Mouse (Mus musculus) hematopoietic multipotent progenitor cell, adult 10-12 weeks (in vitro differentiated cells): ENCODE measurements around the gene Dnpep. TPM values are rescaled to one million over a fixed set of nuclear protein-coding genes. Genes with fewer than 3 reads are reported as not detected.

Source experiments
- polyA plus RNA-seq: library from polyadenylated mRNA; stranded (reverse); fragments of >175 nt; gene quantifications from 2 replicates; pipeline ENCODE4 v1.2.3, GENCODE M21; 2012; ENCODE audit warnings: low replicate concordance

Dnpep gene
- polyA plus RNA-seq, result 31.1 and 62.9 TPM in 2 replicates

DNA sequence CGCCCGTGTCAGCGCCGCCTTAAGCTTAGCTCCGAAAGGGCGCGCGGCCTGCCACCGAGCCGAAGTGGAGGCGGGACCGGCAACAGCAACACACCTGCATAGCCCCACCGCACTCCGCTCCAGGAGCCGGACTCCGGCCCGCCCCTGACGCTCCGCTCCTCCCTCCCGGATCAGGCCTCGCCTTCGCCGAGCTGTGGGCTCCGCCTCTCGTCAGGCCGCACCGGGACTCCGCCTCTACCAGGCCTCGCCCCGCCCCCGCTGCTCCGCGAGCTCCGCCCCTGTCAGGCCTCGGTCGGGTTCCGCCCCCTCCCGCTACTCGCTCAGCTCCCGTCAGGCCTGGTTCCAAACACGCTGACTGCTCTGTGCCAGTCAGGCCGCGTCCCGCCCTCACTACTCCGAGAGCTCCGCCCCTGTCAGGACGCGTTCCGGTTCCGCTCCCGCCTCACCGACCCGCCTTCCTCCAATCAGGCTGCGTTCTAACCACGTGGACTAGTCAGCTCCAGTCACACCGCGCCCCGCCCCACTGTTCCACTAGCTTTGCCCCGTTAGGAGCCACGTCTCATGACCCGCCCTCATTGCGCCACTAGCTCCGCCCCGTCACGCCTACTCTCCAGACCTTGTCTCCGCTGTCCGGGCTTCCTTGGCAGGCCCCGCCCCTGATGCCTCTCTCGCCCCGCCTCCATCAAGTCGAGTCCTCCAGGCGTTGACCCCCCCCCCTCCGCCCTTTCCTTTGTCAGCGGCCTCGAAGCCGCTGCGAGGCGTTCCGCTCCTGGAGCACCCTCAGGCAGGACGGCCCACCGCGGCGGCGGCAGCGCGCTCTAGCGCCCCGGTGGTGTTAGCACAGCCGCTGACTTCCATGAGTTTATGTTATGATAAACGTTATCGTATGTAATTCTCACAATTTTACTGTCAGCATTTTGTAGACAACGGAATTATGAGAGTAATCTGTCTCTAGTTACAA is at the start of gene Dnpep:
TSS of gene Dnpep (minus strand) at position 750 of the 961 bp plus-strand sequence.

GRCm38 (mm10) chr1:75360112-75361031 is 42.6 kb upstream of the Dnpep start, which contains the start of gene Des:
Des (plus strand) TSS chr1:75360329.

DNA sequence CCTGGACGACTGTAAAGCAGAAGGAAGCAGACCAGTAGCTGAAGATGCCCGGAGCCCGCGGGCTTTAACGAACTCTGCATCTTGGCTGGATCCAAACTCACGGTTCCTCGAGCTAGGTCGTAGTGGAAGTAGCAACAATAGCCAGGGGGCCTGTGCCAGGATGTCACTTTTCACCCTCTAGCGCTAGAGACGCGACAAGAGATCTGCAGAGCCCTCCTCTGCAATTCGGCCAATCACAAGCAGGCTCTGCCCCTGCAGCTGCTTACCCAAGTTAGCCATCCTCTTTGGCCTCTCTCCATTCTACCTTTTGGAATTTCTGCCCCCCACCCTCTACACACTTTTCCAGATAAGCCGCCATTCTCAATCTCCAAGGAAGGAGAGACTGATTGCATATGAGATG is 39.6 kb downstream of the Dnpep start, which contains the start of gene Resp18:
TSS of gene Resp18 (minus strand) at position 188 of the 400 bp plus-strand sequence.

GRCm38 (mm10) chr1:75264091-75264880 is 53.5 kb downstream of the Dnpep start, which contains the start of gene Ptprn:
Ptprn (minus strand) TSS chr1:75264502.

Other genes starting within 250 kb of the Dnpep start
- 0.49 and 0.71 TPM in 2 replicates for gene Nhej1, start 192.8 kb downstream of the Dnpep start, polyA plus RNA-seq
- 0.15 TPM in 1 of 2 replicates, not detected in the other for gene Slc23a3, start 184.1 kb downstream of the Dnpep start, polyA plus RNA-seq
- gene Cnppd1, start 175.3 kb downstream of the Dnpep start, polyA plus RNA-seq, result 63.0 and 65.5 TPM in 2 replicates
- gene Retreg2, start 175.2 kb downstream of the Dnpep start, polyA plus RNA-seq, result 81.2 and 167 TPM in 2 replicates
- 18.0 and 31.8 TPM in 2 replicates for gene Zfand2b, start 149.3 kb downstream of the Dnpep start, polyA plus RNA-seq
- 0.13 and 7.2 TPM in 2 replicates for gene Abcb6, start 137.6 kb downstream of the Dnpep start, polyA plus RNA-seq
- gene Ankzf1, start 125.8 kb downstream of the Dnpep start, polyA plus RNA-seq, result 11.8 and 19.3 TPM in 2 replicates
- 41.2 and 51.7 TPM in 2 replicates for gene Atg9a, start 125.8 kb downstream of the Dnpep start, polyA plus RNA-seq
- 0.58 and 0.97 TPM in 2 replicates for gene Glb1l, start 107.2 kb downstream of the Dnpep start, polyA plus RNA-seq
- 61.2 and 158 TPM in 2 replicates for gene Stk16, start 107.2 kb downstream of the Dnpep start, polyA plus RNA-seq
- 16.3 and 47.0 TPM in 2 replicates for gene Tuba4a, start 98.1 kb downstream of the Dnpep start, polyA plus RNA-seq
- gene A630095N17Rik, start 85.9 kb downstream of the Dnpep start, polyA plus RNA-seq, result 0.28 TPM in 1 of 2 replicates, not detected in the other
- 18.6 and 44.4 TPM in 2 replicates for gene Dnajb2, start 81.6 kb downstream of the Dnpep start, polyA plus RNA-seq
- 0.25 and 0.55 TPM in 2 replicates for gene Ptprn, start 53.5 kb downstream of the Dnpep start, polyA plus RNA-seq
- not detected in 2 replicates for gene Resp18, start 39.6 kb downstream of the Dnpep start, polyA plus RNA-seq
- 0.42 and 3.0 TPM in 2 replicates for gene Des, start 42.3 kb upstream of the Dnpep start, polyA plus RNA-seq
- gene Speg, start 57.3 kb upstream of the Dnpep start, polyA plus RNA-seq, result 1.3 and 3.6 TPM in 2 replicates
- 112 and 181 TPM in 2 replicates for gene Gmppa, start 117.9 kb upstream of the Dnpep start, polyA plus RNA-seq
- gene Asic4, start 132.4 kb upstream of the Dnpep start, polyA plus RNA-seq, result not detected in 2 replicates
- 43.0 and 64.3 TPM in 2 replicates for gene Chpf, start 161.3 kb upstream of the Dnpep start, polyA plus RNA-seq
- gene Tmem198, start 161.5 kb upstream of the Dnpep start, polyA plus RNA-seq, result 2.5 and 7.4 TPM in 2 replicates
- 0.13 and 0.53 TPM in 2 replicates for gene Obsl1, start 188.5 kb upstream of the Dnpep start, polyA plus RNA-seq
- gene Inha, start 189.1 kb upstream of the Dnpep start, polyA plus RNA-seq, result 0.08 and 0.48 TPM in 2 replicates
- 126 and 243 TPM in 2 replicates for gene Stk11ip, start 203.5 kb upstream of the Dnpep start, polyA plus RNA-seq
- gene Slc4a3, start 228.3 kb upstream of the Dnpep start, polyA plus RNA-seq, result 1.1 and 2.2 TPM in 2 replicates